In the genomic region with DNA sequence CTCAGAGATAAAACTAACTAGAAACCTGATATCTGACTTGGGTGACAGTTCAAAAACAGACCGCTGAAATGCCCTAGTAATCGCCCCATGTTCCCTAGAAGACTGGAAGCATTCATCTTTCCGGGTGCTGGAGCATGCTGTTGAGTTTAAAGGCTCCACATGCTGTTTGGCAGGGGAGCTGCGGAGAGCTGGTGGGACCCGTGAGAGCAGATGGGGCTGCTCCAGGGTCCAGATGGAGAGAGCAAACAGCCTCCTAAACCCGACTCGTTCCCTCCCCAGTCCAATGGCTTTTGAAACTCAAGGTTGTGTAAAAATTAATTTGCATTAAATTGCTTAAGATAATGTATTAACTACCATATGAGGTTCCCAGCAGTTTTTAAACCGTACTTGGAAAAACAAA, we compare ENCODE assay signal across 12 mouse cellular contexts. TPM values are rescaled to one million over a fixed set of nuclear protein-coding genes. Genes with fewer than 3 reads are reported as not detected.
A peak's percentile ranks its signal among the peaks of the same experiment; 100 is the strongest.
DNase-seq lines count a peak whose midpoint lies in the region; ATAC-seq and TF ChIP-seq lines count a peak whose summit lies in the region.
"Had no signal": no experiment of that assay in that cellular context is flagged by ENCODE, and none has a peak within 500 bp of the region (broad histone marks: within the 10 kb centered on the region; RNA-seq: fewer than 3 reads in every experiment).

No protein-coding gene starts in this region.

- H3K9me3 ChIP-seq in hindbrain, embryonic 16.5 days (ENCODE audit: control insufficient read depth, low read length), result no peaks in the 10 kb centered on the region
- H3K9me3 ChIP-seq: lung, embryonic 15.5 days; neural tube, embryonic 12.5 days had no signal

- no peak overlapping the region for H3K9ac ChIP-seq in hindbrain, embryonic 16.5 days (ENCODE audit: low read depth, low read length)
- H3K9ac ChIP-seq: lung, embryonic 15.5 days; neural tube, embryonic 12.5 days had no signal

- H3K27me3 ChIP-seq in kidney, adult 2 months (replicated peaks; ENCODE audit: control insufficient read depth, insufficient read depth, low read length), result no peaks in the 10 kb centered on the region
- no peaks in the 10 kb centered on the region for H3K27me3 ChIP-seq in hindbrain, embryonic 16.5 days (replicated peaks; ENCODE audit: control insufficient read depth, insufficient read depth, low read length)
- H3K27me3 ChIP-seq: lung, embryonic 15.5 days; neural tube, embryonic 12.5 days had no signal

- peak; percentile 29 for DNase-seq in kidney, adult 2 months
- no peak for DNase-seq in kidney, postnatal 14 days
- DNase-seq in brain, adult 2 months (ENCODE audit: low read depth, low spot score), result peak; percentile 86
- DNase-seq in cerebellum, postnatal 14 days, result peak; percentile 75 to 79
- no peak for DNase-seq in adrenal gland, adult 2 months
- no peak for DNase-seq in gastrocnemius, adult 8-10 months (ENCODE audit: low spot score in 2 of 2)
- no peak for DNase-seq in right cerebral cortex, adult 2 months (ENCODE audit: low spot score in 2 of 2)
- DNase-seq: gastrocnemius, postnatal 25 days had no signal

- no peak overlapping the region for H3K4me3 ChIP-seq in kidney, adult 2 months (ENCODE audit: insufficient read depth, low read depth, low read length)
- no peak overlapping the region for H3K4me3 ChIP-seq in hindbrain, embryonic 16.5 days (ENCODE audit: low read length)
- H3K4me3 ChIP-seq: lung, embryonic 15.5 days; neural tube, embryonic 12.5 days had no signal

- H3K4me1 ChIP-seq in kidney, adult 2 months (ENCODE audit: control insufficient read depth, insufficient read depth, low read length), result peaks cover 17% of the 10 kb centered on the region
- peaks cover 3% of the 10 kb centered on the region for H3K4me1 ChIP-seq in hindbrain, embryonic 16.5 days (ENCODE audit: control insufficient read depth, insufficient read depth, low read depth, low read length)

- H3K36me3 ChIP-seq in kidney, adult 2 months (ENCODE audit: control insufficient read depth, insufficient read depth, low read length), result no peaks in the 10 kb centered on the region
- no peaks in the 10 kb centered on the region for H3K36me3 ChIP-seq in hindbrain, embryonic 16.5 days (ENCODE audit: control insufficient read depth, insufficient read depth, low read length)
- H3K36me3 ChIP-seq: lung, embryonic 15.5 days; neural tube, embryonic 12.5 days had no signal

- 25% methylated on average over 8 of the region's 8 CpGs for WGBS in kidney, adult 2 months
- 21% methylated on average over 8 of the region's 8 CpGs for WGBS in hindbrain, embryonic 16.5 days

- peak; percentile 64; the same call in 1 of the 2 replicates for ATAC-seq in hindbrain, embryonic 16.5 days
- ATAC-seq: CD4-positive, CD25-positive, alpha-beta regulatory T cell, adult 4 months had no signal

- H3K4me2 ChIP-seq in hindbrain, embryonic 16.5 days (ENCODE audit: low read length), result no peak overlapping the region
- H3K4me2 ChIP-seq: lung, embryonic 15.5 days; neural tube, embryonic 12.5 days had no signal

- H3K27ac ChIP-seq in kidney, adult 2 months (ENCODE audit: insufficient read depth, low read depth, low read length), result peak overlapping the region; percentile 30; the same call in 1 of the 2 replicates
- no peak overlapping the region for H3K27ac ChIP-seq in hindbrain, embryonic 16.5 days (ENCODE audit: low read depth, low read length)
- H3K27ac ChIP-seq: lung, embryonic 15.5 days; neural tube, embryonic 12.5 days had no signal

- TF ChIP-seq CTCF in kidney, adult 2 months (conservative IDR thresholded peaks at IDR 0.05; ENCODE audit: insufficient read depth, insufficient read length, low read depth, low read length), result no peak

- no peak for TF ChIP-seq POLR2A in kidney, adult 2 months (IDR thresholded peaks at IDR 0.05; ENCODE audit: low read depth, low read length)

RNA-seq across cellular contexts. Expression of a gene that starts 16.9 kb away (rescaled TPM):
- 2.8 and 3.7 TPM in 2 replicates for polyA plus RNA-seq in kidney, adult 2 months (2012; rRNA removed)
- polyA plus RNA-seq in hindbrain, embryonic 16.5 days (2015; fragmentation: Nextera tagmentation; extraction: Ambion mirVana), result 8.9 and 9.2 TPM in 2 replicates
- total RNA-seq in adrenal gland, adult 2 months (2021), result 1 to 10 TPM; 1.8 to 4.1 TPM
- polyA plus RNA-seq in adrenal gland, adult 2 months (2012; rRNA removed), result 3.1 and 3.4 TPM in 2 replicates
- 1 to 10 TPM in 3 of 4 experiments, under 1 TPM in 1; 0.75 to 1.3 (median 1.2) TPM for total RNA-seq in gastrocnemius, adult 8-10 months (2022)

RNA-seq across cellular contexts. Expression of a gene that starts 20.7 kb away (rescaled TPM):
- polyA plus RNA-seq in kidney, adult 2 months (2012; rRNA removed), result 0.20 and 0.38 TPM in 2 replicates
- 0.77 and 1.1 TPM in 2 replicates for polyA plus RNA-seq in hindbrain, embryonic 16.5 days (2015; fragmentation: Nextera tagmentation; extraction: Ambion mirVana)
- total RNA-seq in adrenal gland, adult 2 months (2021), result under 1 TPM; 0.23 to 0.62 TPM
- 0.38 and 0.49 TPM in 2 replicates for polyA plus RNA-seq in adrenal gland, adult 2 months (2012; rRNA removed)
- under 1 TPM; 0.34 to 0.46 (median 0.39) TPM for total RNA-seq in gastrocnemius, adult 8-10 months (2022)
- polyA plus RNA-seq: CD4-positive, CD25-positive, alpha-beta regulatory T cell, adult 4 months had no signal

Comparison
In these comparisons a context has a peak if more than half of its experiments do, and no peak if none do; other contexts are left out.
1. DNase-seq: peak in kidney, adult 2 months (single experiment), brain, adult 2 months (single experiment) and cerebellum, postnatal 14 days (2 of 2); none in kidney, postnatal 14 days (single experiment), adrenal gland, adult 2 months (single experiment), gastrocnemius, adult 8-10 months (0 of 2) and right cerebral cortex, adult 2 months (0 of 2).